Mouse (Mus musculus) hindbrain, embryonic 13.5 days (tissue): Measurements from ENCODE around the gene Olig2. TPM values are rescaled to one million over a fixed set of nuclear protein-coding genes. Genes with fewer than 3 reads are reported as not detected.
"Not testable (repeated sequence)": the region's sequence is repeated elsewhere in the genome, so short reads cannot be mapped to it uniquely, and the experiment has no call there.

ENCODE experiments used
- ATAC-seq: fragments of 200-750 bp; cut with Nextera tagmentation; 2 replicates; pipeline ENCODE4 v1.8.0; 2017; ENCODE audit warnings: moderate TSS enrichment; ENCODE audit not compliant: low FRiP score
- H3K27ac ChIP-seq: fragments of 300-500 bp; sonication (generic); 2 replicates; pipeline ENCODE4 v1.5.1; 2015; ENCODE audit warnings: inconsistent platforms, mild to moderate bottlenecking, moderate library complexity
- H3K27me3 ChIP-seq: fragments of 300-500 bp; sonication (generic); 2 replicates; pipeline ENCODE4 v1.6.1; 2015; ENCODE audit warnings: mild to moderate bottlenecking, inconsistent platforms
- H3K36me3 ChIP-seq: fragments of 300-500 bp; sonication (generic); 2 replicates; pipeline ENCODE4 v1.6.1; 2015; ENCODE audit warnings: mild to moderate bottlenecking, inconsistent platforms
- H3K4me1 ChIP-seq: fragments of 300-500 bp; sonication (generic); replicated peaks from 2 replicates; pipeline ENCODE4 v1.6.1; 2015; ENCODE audit warnings: inconsistent platforms
- H3K4me2 ChIP-seq: fragments of 300-500 bp; sonication (generic); 2 replicates; pipeline ENCODE4 v1.6.1; 2015; ENCODE audit warnings: inconsistent platforms, mild to moderate bottlenecking, moderate library complexity
- H3K4me3 ChIP-seq: fragments of 300-500 bp; sonication (generic); 2 replicates; pipeline ENCODE4 v1.5.1; 2015; ENCODE audit warnings: mild to moderate bottlenecking, inconsistent platforms
- H3K9ac ChIP-seq: fragments of 300-500 bp; sonication (generic); 2 replicates; pipeline ENCODE4 v1.6.1; 2015; ENCODE audit warnings: mild to moderate bottlenecking, inconsistent platforms
- H3K9me3 ChIP-seq: fragments of 300-500 bp; sonication (generic); 2 replicates; pipeline ENCODE4 v1.6.1; 2016; ENCODE audit warnings: inconsistent platforms
- WGBS: fragments of 180-500 bp; shearing (Covaris S2); methylation state at CpG from one replicate; pipeline ENCODE4 v1.1.7; 2015; 5-methylcytosine and 5-hydroxymethylcytosine counted together
- polyA plus RNA-seq: library from polyadenylated mRNA; unstranded; fragments of >200 nt; fragmentation: Nextera tagmentation; extraction: Ambion mirVana; gene quantifications from 2 replicates; pipeline ENCODE4 v1.2.1, GENCODE M21; 2015

Olig2 gene
- polyA plus RNA-seq, 1 experiment from 2014 or later: 4.0 TPM

DNA sequence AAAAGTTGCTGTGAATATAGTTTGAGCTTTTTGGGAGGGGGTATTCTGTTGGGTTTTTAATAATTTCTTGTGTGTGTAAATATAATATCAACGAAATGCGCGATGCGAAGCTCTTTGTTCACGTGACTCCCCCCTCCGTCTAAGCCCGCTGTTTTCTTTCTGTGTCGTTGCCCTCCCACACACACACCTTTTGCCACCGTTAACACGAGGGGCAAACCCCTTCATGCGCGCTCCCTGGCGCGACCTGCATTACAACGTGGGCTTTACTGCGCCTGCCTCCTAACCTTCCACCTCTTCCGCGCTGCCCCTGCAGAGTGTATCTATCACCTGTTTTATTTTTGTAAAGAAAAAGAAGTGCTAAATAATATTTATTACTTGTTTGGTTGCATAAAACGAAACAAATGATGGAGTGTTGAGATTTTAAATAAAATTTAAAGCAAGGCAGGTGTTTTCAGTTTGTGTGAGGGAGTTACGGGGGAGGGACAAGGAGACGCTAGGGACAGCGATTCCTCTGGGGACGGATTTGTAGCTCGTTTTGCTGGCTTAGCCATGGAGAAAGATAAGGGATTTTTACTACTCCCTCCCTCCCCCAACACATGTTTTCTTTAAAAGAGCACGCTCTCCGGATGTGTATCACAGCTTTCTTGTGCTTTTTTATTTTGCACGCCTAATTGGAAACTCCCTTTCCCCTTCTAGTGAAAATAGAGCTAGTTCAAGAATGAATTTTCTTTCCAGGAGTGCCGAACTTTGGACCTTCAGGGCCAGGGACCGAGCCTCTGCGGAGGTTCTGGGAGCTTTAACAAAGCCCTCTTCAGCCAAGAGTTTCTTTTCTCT is 3.2 kb downstream of the Olig2 start:
- Histone ChIP-seq H3K9me3 (no peaks in the 10 kb centered on the region), H3K36me3 (no peaks in the 10 kb centered on the region), H3K4me2 (no peak overlapping the region), H3K27me3 (peaks cover 99% of the 10 kb centered on the region), H3K4me3 (peak overlapping the region; percentile 26; the same call in 1 of the 2 replicates), H3K27ac (no peak overlapping the region), H3K4me1 (peaks cover 29% of the 10 kb centered on the region), H3K9ac (no peak overlapping the region)
- 2% methylated on average over 30 of the region's 30 CpGs for WGBS
- ATAC-seq: no peak

DNA sequence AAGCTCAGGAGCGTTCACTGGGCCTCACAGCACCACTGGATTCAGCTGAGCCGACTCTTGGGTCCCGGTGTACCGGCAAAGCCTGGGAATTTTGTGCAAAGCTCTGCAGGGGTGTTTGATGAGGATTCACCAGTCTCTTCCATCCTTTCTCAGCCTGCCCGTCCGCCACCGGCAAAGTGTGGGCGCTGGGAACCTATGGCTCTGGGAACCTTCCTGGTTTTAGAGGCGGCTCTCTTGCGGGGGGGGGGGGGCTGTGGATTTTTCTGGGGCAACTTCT is 3.8 kb downstream of the Olig2 start:
- ATAC-seq: no peak
- Histone ChIP-seq H3K27me3 (peaks cover 99% of the 10 kb centered on the region), H3K36me3 (no peaks in the 10 kb centered on the region), H3K4me1 (peaks cover 29% of the 10 kb centered on the region), H3K4me3 (peak overlapping the region; percentile 12; the same call in 1 of the 2 replicates), H3K27ac (no peak overlapping the region), H3K9me3 (no peaks in the 10 kb centered on the region), H3K4me2 (no peak overlapping the region), H3K9ac (no peak overlapping the region)
- 2% methylated on average over 10 of the region's 10 CpGs for WGBS

DNA sequence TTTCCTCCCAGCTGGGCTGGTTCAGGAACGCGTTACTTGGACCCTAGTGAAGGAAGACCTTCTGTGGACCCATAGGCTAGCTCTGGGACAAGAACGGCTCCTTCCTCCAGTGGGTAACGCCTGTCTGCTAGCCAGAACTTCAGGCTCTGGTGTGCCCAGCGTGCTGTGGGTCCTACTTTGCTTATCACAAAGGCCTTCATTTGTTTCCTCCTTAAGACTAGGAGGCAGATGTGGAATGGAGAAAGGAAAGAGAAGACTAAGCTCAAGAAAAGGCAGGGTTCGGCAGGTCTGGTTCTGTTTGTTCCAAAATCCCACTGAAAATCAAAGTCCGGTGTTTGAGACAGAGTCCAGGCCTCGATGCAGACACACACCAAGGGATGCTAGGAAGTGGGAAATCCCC is 4.4 kb downstream of the Olig2 start:
- Histone ChIP-seq H3K4me2 (no peak overlapping the region), H3K9ac (no peak overlapping the region), H3K27ac (no peak overlapping the region), H3K4me3 (no peak overlapping the region), H3K4me1 (peaks cover 29% of the 10 kb centered on the region), H3K27me3 (peaks cover 99% of the 10 kb centered on the region), H3K9me3 (no peaks in the 10 kb centered on the region), H3K36me3 (no peaks in the 10 kb centered on the region)
- no peak for ATAC-seq
- 10% methylated on average over 8 of the region's 8 CpGs for WGBS

DNA sequence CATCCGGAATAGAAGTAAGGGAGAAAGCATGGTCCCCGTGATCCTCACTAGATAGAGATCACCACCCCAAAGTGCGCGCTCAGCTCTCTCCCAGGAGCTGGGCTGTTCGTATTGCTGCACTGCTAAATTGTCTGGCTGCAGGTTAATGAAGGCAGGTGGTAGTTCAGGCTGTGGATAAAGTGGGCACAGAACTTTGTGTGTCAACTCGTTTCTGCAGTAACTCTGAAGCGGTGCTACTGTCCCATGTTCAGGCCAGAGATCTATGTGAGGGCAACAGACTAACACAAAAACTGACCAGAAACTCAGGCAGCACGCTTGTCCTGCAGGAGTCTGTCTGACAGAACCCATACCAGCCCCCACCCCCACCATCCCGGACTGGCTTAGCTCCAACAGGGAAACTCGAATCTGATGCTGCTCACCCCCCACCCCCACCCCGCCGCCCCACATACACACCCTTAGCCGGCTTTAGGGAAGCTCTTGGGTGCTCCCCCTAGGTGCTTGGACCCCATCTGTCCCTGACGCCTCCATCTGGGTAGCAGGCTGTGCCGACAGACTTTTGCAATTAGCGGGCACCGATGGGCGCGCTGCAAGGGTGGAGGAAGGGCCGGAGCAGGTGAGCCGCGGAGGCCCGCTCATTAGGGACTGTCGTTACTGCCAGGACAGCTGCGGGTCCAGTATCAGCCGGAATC is 6.7 kb downstream of the Olig2 start:
- Histone ChIP-seq H3K27ac (no peak overlapping the region), H3K4me3 (no peak overlapping the region)
- 3% methylated on average over 26 of the region's 26 CpGs for WGBS

DNA sequence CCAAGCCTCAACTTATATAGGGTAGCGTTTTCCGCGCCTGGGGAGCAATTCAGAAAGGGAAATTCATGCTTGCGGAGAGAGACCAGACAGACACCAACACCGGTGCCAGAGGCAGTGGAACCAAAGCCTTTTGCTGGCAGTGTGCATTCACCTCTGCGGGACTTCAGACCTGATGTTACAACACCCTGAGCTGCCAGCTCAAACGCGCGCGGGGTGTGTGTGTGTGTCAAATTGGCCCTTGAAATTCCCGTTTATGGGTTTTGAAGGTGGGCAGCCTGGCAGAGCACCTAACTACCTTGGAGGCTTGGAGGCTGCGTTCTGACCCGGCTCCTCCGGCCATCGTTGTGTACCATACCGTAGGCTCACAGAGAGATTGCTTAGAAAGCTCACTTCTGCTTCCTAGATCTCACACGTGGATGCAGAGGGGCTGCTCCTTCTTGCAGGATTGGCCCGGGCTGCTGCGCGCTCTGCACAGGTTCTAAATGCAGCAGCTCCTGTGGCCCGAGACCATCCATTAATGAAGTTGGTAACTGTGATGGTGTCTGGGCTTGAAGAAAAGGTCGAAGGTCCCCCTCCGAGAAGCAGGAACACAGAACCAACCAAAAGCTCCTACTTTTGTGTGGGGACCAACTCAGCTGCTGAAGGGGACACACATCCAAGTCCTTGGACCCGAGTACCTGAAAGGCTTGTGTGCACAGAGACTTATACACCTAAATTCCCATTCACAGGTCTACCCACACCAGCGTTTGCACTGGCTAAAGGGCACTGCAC is 7.4 kb downstream of the Olig2 start:
- Histone ChIP-seq H3K27me3 (peaks cover 99% of the 10 kb centered on the region), H3K4me3 (no peak overlapping the region), H3K36me3 (no peaks in the 10 kb centered on the region), H3K9me3 (no peaks in the 10 kb centered on the region), H3K9ac (no peak overlapping the region), H3K4me2 (peak overlapping the region; percentile 6; the same call in 1 of the 2 replicates), H3K4me1 (peaks cover 6% of the 10 kb centered on the region), H3K27ac (no peak overlapping the region)
- WGBS: 3% methylated on average over 25 of the region's 25 CpGs
- no peak for ATAC-seq

More for the DNA sequence above, 6.7 kb downstream of the Olig2 start:
- H3K4me2 ChIP-seq: peak overlapping the region; percentile 6; the same call in 1 of the 2 replicates
- H3K9ac ChIP-seq: no peak overlapping the region
- no peaks in the 10 kb centered on the region for H3K36me3 ChIP-seq
- H3K27me3 ChIP-seq: peaks cover 99% of the 10 kb centered on the region
- ATAC-seq: peak; percentile 49; the same call in 1 of the 2 replicates
- peaks cover 10% of the 10 kb centered on the region for H3K4me1 ChIP-seq
- no peaks in the 10 kb centered on the region for H3K9me3 ChIP-seq

DNA sequence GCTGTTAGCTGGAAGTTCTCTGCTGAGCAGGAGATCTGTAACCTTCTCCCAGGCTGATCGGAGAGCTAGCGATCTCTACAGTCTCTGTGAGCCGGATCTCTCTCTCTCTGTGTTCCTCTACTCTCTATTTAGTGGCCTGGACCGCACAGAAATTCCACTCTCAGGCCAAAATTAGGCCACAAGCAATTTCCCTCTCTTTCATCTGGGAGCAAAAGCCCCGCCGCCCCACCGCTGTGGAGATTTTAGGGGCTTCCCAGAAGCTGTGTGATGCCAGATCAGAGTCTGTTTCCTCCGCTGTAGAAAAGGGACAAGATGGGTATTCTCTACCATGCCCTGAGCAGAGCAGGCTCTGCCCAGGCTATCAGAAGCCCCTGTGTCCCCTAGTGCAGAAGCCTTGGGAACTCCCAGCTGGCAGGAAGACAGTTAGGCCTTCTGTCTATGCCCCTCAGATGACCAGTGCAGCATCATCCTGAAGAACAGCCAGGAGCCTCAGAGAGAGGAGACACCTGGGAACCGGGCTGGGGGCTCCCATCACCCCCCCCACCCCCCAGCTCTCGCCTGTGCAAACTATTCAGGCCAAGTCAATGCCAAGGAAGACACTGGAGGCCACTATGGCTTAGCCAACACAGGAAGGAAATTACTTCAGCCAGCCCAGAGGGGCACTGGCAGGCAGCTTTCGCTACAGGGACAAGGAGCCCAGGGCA is 8.1 kb downstream of the Olig2 start:
- 9% methylated on average over 11 of the region's 11 CpGs for WGBS
- no peak overlapping the region for H3K4me2 ChIP-seq
- H3K4me3 ChIP-seq: no peak overlapping the region
- H3K27me3 ChIP-seq: peaks cover 100% of the 10 kb centered on the region
- no peaks in the 10 kb centered on the region for H3K36me3 ChIP-seq
- H3K9ac ChIP-seq: no peak overlapping the region
- H3K4me1 ChIP-seq: peaks cover 6% of the 10 kb centered on the region
- H3K9me3 ChIP-seq: no peaks in the 10 kb centered on the region
- no peak for ATAC-seq
- H3K27ac ChIP-seq: no peak overlapping the region

DNA sequence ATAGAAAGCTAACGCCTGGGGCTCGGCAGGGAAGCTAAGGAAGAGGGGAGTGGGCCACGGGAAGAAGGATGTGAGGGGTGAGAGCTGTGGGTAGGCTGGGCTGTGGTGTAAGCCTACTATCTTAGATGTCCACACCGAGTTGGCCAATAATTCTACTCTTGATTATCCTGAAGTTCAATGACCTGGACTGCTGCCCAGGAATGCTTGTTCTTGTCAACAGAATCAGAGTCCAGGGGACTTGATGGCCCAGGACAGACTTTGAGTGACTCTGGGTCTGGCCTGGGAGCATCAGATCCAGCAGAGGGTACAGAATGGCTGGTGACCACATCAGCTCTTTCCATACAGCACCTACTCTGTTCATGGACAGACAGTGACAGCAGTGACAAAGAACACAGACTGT is 13.8 kb downstream of the Olig2 start:
- Histone ChIP-seq H3K4me3 (no peak overlapping the region), H3K27ac (no peak overlapping the region), H3K4me2 (no peak overlapping the region), H3K9me3 (no peaks in the 10 kb centered on the region), H3K36me3 (no peaks in the 10 kb centered on the region), H3K4me1 (no peaks in the 10 kb centered on the region), H3K9ac (no peak overlapping the region), H3K27me3 (peaks cover 98% of the 10 kb centered on the region)
- no peak for ATAC-seq
- 66% methylated on average over 4 of the region's 4 CpGs for WGBS

DNA sequence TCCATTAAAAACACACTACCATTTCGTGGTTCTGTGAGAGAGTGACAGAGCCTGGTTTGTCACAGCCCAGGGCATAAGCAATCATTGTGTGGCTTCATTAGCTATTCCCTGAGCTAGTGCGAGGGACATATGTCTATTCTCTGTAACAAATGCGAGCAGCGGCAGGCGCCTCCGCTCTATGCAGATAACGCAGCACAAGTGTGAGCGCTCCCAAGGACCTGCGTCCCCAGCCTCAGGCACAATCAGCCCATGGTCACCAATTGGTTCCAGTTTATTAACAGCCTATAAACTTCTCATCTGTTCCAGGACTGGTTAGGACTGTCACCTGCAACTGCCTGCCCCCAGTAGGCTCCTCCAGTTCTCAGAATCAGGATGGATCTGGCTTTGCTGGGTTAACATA is 21.0 kb downstream of the Olig2 start:
- H3K4me3 ChIP-seq: no peak overlapping the region
- no peaks in the 10 kb centered on the region for H3K9me3 ChIP-seq
- peak; percentile 39; the same call in 1 of the 2 replicates for ATAC-seq
- no peak overlapping the region for H3K27ac ChIP-seq
- peaks cover 67% of the 10 kb centered on the region for H3K27me3 ChIP-seq
- H3K9ac ChIP-seq: no peak overlapping the region
- no peaks in the 10 kb centered on the region for H3K36me3 ChIP-seq
- no peak overlapping the region for H3K4me2 ChIP-seq
- peaks cover 5% of the 10 kb centered on the region; the same call in 1 of the 2 replicates for H3K4me1 ChIP-seq
- WGBS: 23% methylated on average over 9 of the region's 9 CpGs

DNA sequence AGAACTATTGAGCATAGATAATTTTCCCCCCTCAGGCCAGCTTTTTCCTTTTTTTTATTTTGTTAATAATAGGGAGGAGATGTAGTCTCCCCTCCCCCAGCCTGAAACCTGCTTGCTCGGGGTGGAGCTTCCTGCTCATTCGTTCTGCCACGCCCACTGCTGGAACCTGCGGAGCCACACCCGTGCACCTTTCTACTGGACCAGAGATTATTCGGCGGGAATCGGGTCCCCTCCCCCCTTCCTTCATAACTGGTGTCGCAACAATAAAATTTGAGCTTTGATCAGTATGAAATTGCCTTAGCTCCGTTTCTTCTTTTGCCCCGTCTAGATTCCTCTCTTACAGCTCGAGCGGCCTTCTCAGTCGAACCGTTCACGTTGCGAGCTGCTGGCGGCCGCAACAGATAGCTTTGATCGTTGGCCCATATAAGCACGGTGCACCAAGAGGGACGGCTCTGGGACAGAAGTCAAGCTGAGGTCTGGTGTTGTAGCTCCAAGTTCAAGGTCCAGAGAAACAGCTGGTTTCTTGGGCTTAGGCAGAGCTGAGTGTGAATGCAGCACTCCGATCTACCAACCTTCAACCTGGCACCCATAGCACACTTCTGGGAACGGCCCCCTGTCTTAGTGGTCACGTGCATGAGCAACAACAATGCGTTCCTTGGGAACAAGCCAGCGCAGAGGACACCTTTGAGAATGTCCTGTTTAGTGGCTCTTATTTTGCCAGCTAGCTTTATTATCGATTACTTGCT is 30.3 kb downstream of the Olig2 start:
- H3K27me3 ChIP-seq: peaks cover 51% of the 10 kb centered on the region
- 2% methylated on average over 19 of the region's 28 CpGs for WGBS
- ATAC-seq, H3K27ac ChIP-seq, H3K4me2 ChIP-seq, H3K4me3 ChIP-seq, H3K36me3 ChIP-seq, H3K4me1 ChIP-seq, H3K9me3 ChIP-seq, H3K9ac ChIP-seq: not testable (repeated sequence)

DNA sequence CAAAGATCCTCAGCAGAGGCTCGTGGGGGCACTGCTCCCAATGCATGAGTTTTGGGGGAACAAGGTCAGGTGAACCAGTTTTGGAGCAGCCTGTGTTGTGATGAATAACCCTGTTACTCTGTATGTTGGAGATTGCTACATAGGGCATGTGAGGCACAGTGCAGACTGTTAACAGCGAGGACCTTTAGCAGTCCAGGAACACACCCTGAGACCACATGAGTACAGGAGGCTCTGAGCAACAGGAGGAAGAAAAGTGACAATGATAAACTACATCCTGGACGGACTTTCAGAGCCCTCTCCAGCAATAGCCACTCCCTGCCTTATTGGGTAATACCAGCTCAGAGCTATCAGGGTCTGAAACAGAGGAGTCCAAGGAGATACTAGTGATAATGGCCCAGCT is 33.7 kb downstream of the Olig2 start:
- WGBS: 70% methylated on average over 3 of the region's 3 CpGs
- Histone ChIP-seq H3K4me2 (no peak overlapping the region), H3K4me3 (no peak overlapping the region), H3K27me3 (peaks cover 84% of the 10 kb centered on the region), H3K9me3 (no peaks in the 10 kb centered on the region), H3K4me1 (no peaks in the 10 kb centered on the region), H3K9ac (no peak overlapping the region), H3K27ac (no peak overlapping the region), H3K36me3 (no peaks in the 10 kb centered on the region)
- no peak for ATAC-seq

DNA sequence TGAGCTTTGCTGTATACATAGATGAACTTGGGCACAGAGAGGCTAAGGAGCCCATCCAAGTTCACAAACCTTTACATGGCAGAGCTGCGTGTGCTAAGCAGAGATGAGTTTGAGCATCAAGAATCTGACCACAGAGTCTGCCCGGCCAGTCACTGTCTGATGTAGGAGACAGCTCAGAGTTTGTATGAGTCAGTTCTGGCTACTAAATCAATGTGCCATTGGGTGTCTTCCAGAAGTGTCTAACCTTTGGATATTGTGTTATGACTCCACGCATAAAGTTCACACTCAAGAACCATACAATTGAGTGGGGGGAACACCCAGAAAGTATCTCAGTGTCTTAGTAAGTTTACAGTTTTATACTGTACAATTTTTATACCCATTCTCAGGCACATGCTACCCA is 35.6 kb downstream of the Olig2 start:
- H3K9me3 ChIP-seq: no peaks in the 10 kb centered on the region
- H3K4me3 ChIP-seq: no peak overlapping the region
- no peak overlapping the region for H3K27ac ChIP-seq
- no peak overlapping the region for H3K4me2 ChIP-seq
- 92% methylated on average over 3 of the region's 3 CpGs for WGBS
- no peaks in the 10 kb centered on the region for H3K36me3 ChIP-seq
- no peaks in the 10 kb centered on the region for H3K4me1 ChIP-seq
- peaks cover 100% of the 10 kb centered on the region for H3K27me3 ChIP-seq
- no peak for ATAC-seq
- H3K9ac ChIP-seq: no peak overlapping the region
